Mouse (Mus musculus): ENCODE results near the gene Sgk1. TPM values are rescaled to one million over a fixed set of nuclear protein-coding genes. Genes with fewer than 3 reads are reported as not detected.
A peak's percentile ranks its signal among the peaks of the same experiment; 100 is the strongest.

Gene Sgk1
- polyA plus RNA-seq, 1 experiment from 2014 or later: 44.4 TPM

GRCm38 (mm10) chr10:21855338-21855737 is 26.6 kb upstream of the Sgk1 start:
- 89% methylated on average over 7 of the region's 7 CpGs for WGBS
- no peak overlapping the region for H3K4me2 ChIP-seq (ENCODE audit: low read length)
- no peaks in the 10 kb centered on the region for H3K36me3 ChIP-seq (ENCODE audit: control insufficient read depth, insufficient read depth, low read length)
- no peaks in the 10 kb centered on the region for H3K4me1 ChIP-seq (ENCODE audit: control insufficient read depth, insufficient read depth, low read depth, low read length)
- no peak for ATAC-seq
- H3K4me3 ChIP-seq (ENCODE audit: low read length): no peak overlapping the region
- H3K9ac ChIP-seq (ENCODE audit: low read depth, low read length): no peak overlapping the region
- H3K27me3 ChIP-seq (replicated peaks; ENCODE audit: control insufficient read depth, insufficient read depth, low read length): no peaks in the 10 kb centered on the region
- H3K9me3 ChIP-seq (ENCODE audit: control insufficient read depth, low read length): no peaks in the 10 kb centered on the region
- H3K27ac ChIP-seq (ENCODE audit: low read depth, low read length): no peak overlapping the region

DNA sequence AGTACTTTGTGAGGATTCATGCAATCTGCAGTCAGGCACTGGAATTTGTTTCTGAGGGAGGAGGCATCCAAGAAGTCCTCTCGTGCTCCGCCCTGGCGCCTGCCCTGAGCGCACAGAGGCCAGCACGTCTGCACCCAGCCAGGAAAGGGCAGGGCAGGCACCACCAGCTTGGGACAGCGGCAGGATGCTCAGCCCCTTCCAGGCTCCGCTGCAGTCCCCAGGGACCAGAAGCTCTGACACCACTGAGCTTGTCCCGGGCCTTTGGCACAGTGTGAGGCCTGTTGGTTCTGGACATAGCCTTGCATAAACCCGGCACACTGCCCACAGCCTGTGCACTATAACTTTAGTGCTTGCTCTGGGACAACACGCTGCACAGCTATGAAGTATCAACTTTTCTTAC is 24.3 kb upstream of the Sgk1 start:
- Histone ChIP-seq H3K27me3 (replicated peaks; ENCODE audit: control insufficient read depth, insufficient read depth, low read length) (no peaks in the 10 kb centered on the region), H3K27ac (ENCODE audit: low read depth, low read length) (no peak overlapping the region), H3K4me2 (ENCODE audit: low read length) (no peak overlapping the region), H3K9me3 (ENCODE audit: control insufficient read depth, low read length) (no peaks in the 10 kb centered on the region), H3K4me1 (ENCODE audit: control insufficient read depth, insufficient read depth, low read depth, low read length) (no peaks in the 10 kb centered on the region), H3K4me3 (ENCODE audit: low read length) (no peak overlapping the region), H3K9ac (ENCODE audit: low read depth, low read length) (no peak overlapping the region), H3K36me3 (ENCODE audit: control insufficient read depth, insufficient read depth, low read length) (no peaks in the 10 kb centered on the region)
- ATAC-seq: no peak
- 69% methylated on average over 10 of the region's 10 CpGs for WGBS

DNA sequence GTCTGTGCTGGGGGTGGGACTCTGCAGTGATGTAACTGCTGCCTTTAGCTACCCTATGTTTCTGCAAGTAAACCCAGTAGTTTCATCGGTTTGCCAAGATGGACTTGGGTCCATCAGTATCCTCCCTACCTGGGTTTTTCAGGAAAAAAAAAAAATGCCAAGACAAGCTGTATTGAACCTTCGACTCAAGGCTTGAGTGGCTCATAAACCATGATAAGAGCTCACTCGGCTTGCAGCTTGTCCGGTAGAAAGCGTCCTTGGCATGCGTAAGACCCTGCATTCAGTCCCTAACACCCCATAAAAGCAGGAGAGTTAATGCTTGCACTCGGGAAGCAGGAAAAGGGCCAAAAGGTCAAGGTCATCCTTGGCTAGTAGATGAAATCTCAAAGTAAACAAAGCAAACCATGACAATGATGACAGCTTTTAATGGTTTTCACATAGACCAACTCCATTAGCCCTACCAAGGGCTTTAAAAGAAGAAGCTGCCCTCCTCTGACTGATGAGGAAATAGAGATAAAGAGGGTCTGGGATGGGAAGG is 23.5 kb upstream of the Sgk1 start:
- no peaks in the 10 kb centered on the region for H3K27me3 ChIP-seq (replicated peaks; ENCODE audit: control insufficient read depth, insufficient read depth, low read length)
- H3K36me3 ChIP-seq (ENCODE audit: control insufficient read depth, insufficient read depth, low read length): no peaks in the 10 kb centered on the region
- H3K9ac ChIP-seq (ENCODE audit: low read depth, low read length): no peak overlapping the region
- 82% methylated on average over 7 of the region's 7 CpGs for WGBS
- ATAC-seq: no peak
- H3K9me3 ChIP-seq (ENCODE audit: control insufficient read depth, low read length): no peaks in the 10 kb centered on the region
- no peak overlapping the region for H3K27ac ChIP-seq (ENCODE audit: low read depth, low read length)
- H3K4me3 ChIP-seq (ENCODE audit: low read length): no peak overlapping the region
- H3K4me2 ChIP-seq (ENCODE audit: low read length): no peak overlapping the region
- no peaks in the 10 kb centered on the region for H3K4me1 ChIP-seq (ENCODE audit: control insufficient read depth, insufficient read depth, low read depth, low read length)

GRCm38 (mm10) chr10:21866504-21866903 is 15.5 kb upstream of the Sgk1 start:
- H3K9me3 ChIP-seq (ENCODE audit: control insufficient read depth, low read length): no peaks in the 10 kb centered on the region
- no peaks in the 10 kb centered on the region for H3K4me1 ChIP-seq (ENCODE audit: control insufficient read depth, insufficient read depth, low read depth, low read length)
- no peak overlapping the region for H3K27ac ChIP-seq (ENCODE audit: low read depth, low read length)
- H3K27me3 ChIP-seq (replicated peaks; ENCODE audit: control insufficient read depth, insufficient read depth, low read length): no peaks in the 10 kb centered on the region
- no peak overlapping the region for H3K4me2 ChIP-seq (ENCODE audit: low read length)
- no peaks in the 10 kb centered on the region for H3K36me3 ChIP-seq (ENCODE audit: control insufficient read depth, insufficient read depth, low read length)
- no peak overlapping the region for H3K4me3 ChIP-seq (ENCODE audit: low read length)
- 42% methylated on average over 4 of the region's 4 CpGs for WGBS
- no peak for ATAC-seq
- no peak overlapping the region for H3K9ac ChIP-seq (ENCODE audit: low read depth, low read length)

DNA sequence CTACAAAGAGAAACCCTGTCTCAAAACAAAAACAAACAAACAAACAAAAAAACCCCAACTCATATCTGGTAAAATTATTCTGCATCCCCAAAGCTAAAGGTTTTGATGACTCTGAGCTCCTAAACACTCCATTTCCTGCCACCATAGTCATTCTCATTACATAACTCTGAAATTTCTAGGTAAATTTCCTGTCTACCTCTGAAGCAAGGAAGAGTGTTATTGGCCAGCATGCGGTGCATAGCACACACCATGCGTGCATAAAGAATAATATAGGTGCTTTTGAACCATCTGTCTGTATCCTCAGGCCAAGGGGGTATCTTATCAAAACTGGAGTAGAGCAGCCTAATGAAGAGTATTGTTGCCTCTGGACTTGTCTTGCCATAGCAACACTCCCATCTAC is 13.8 kb upstream of the Sgk1 start:
- no peak overlapping the region for H3K4me2 ChIP-seq (ENCODE audit: low read length)
- no peaks in the 10 kb centered on the region for H3K27me3 ChIP-seq (replicated peaks; ENCODE audit: control insufficient read depth, insufficient read depth, low read length)
- no peak overlapping the region for H3K4me3 ChIP-seq (ENCODE audit: low read length)
- H3K9me3 ChIP-seq (ENCODE audit: control insufficient read depth, low read length): no peaks in the 10 kb centered on the region
- 85% methylated on average over 2 of the region's 2 CpGs for WGBS
- no peaks in the 10 kb centered on the region for H3K4me1 ChIP-seq (ENCODE audit: control insufficient read depth, insufficient read depth, low read depth, low read length)
- H3K36me3 ChIP-seq (ENCODE audit: control insufficient read depth, insufficient read depth, low read length): no peaks in the 10 kb centered on the region
- no peak overlapping the region for H3K27ac ChIP-seq (ENCODE audit: low read depth, low read length)
- H3K9ac ChIP-seq (ENCODE audit: low read depth, low read length): no peak overlapping the region
- no peak for ATAC-seq

DNA sequence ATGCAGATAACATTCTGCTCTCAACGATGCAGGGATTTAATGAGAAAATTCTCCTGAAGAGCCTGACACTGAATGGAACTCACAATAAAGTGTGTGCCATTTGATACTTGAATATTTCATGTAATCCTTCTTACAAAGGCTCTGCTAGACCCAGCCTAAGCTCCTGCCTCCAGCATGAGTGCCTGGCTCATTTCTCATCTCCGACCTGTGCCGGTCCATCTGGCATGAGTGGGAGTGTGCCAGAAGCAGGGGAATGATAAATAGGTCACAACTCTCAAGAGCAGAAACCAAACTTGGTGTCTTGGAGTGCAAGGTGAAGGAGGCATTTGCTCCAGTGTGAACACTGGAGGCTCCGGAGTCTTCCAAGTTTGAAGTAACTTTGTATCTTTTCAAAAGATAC is 13.4 kb upstream of the Sgk1 start:
- Histone ChIP-seq H3K9me3 (ENCODE audit: control insufficient read depth, low read length) (no peaks in the 10 kb centered on the region), H3K36me3 (ENCODE audit: control insufficient read depth, insufficient read depth, low read length) (no peaks in the 10 kb centered on the region), H3K27ac (ENCODE audit: low read depth, low read length) (no peak overlapping the region), H3K4me2 (ENCODE audit: low read length) (no peak overlapping the region), H3K4me3 (ENCODE audit: low read length) (no peak overlapping the region), H3K4me1 (ENCODE audit: control insufficient read depth, insufficient read depth, low read depth, low read length) (no peaks in the 10 kb centered on the region), H3K9ac (ENCODE audit: low read depth, low read length) (no peak overlapping the region), H3K27me3 (replicated peaks; ENCODE audit: control insufficient read depth, insufficient read depth, low read length) (no peaks in the 10 kb centered on the region)
- WGBS: 68% methylated on average over 4 of the region's 4 CpGs
- 0 out of 2 replicates have a peak, but pooled peaks have one; percentile 52 for ATAC-seq

DNA sequence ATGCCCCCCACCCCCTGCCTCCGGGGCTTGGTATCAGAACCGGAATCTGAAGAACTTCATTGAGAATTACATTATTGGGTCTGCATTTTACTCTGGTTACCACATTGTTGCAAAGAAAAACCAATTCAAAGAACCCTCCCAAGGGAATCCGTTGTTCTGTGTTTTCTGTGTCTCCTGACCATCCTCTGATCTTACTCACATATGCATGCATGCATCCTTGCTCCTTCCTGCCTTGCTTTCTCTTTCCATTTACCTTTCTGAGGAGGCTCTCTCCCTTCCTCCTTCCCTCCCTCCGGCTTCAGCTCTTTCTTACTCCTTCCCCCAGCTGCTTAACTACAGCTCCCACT is 174 bp upstream of the Sgk1 start:
- H3K9ac ChIP-seq (ENCODE audit: low read depth, low read length): peak overlapping the region; percentile 75
- no peaks in the 10 kb centered on the region for H3K9me3 ChIP-seq (ENCODE audit: control insufficient read depth, low read length)
- H3K27ac ChIP-seq (ENCODE audit: low read depth, low read length): peak overlapping the region; percentile 92
- no peaks in the 10 kb centered on the region for H3K27me3 ChIP-seq (replicated peaks; ENCODE audit: control insufficient read depth, insufficient read depth, low read length)
- no peak for ATAC-seq
- peak overlapping the region; percentile 55 for H3K4me2 ChIP-seq (ENCODE audit: low read length)
- WGBS: 25% methylated on average over 4 of the region's 4 CpGs
- no peaks in the 10 kb centered on the region for H3K36me3 ChIP-seq (ENCODE audit: control insufficient read depth, insufficient read depth, low read length)
- peak overlapping the region; percentile 52 for H3K4me3 ChIP-seq (ENCODE audit: low read length)
- H3K4me1 ChIP-seq (ENCODE audit: control insufficient read depth, insufficient read depth, low read depth, low read length): peaks cover 11% of the 10 kb centered on the region; the same call in 1 of the 2 replicates

GRCm38 (mm10) chr10:21883587-21883986 is 1.6 kb downstream of the Sgk1 start:
- no peaks in the 10 kb centered on the region for H3K36me3 ChIP-seq (ENCODE audit: control insufficient read depth, insufficient read depth, low read length)
- peaks cover 11% of the 10 kb centered on the region; the same call in 1 of the 2 replicates for H3K4me1 ChIP-seq (ENCODE audit: control insufficient read depth, insufficient read depth, low read depth, low read length)
- peak overlapping the region; percentile 55 for H3K4me2 ChIP-seq (ENCODE audit: low read length)
- peak overlapping the region; percentile 75 for H3K9ac ChIP-seq (ENCODE audit: low read depth, low read length)
- H3K9me3 ChIP-seq (ENCODE audit: control insufficient read depth, low read length): no peaks in the 10 kb centered on the region
- peak overlapping the region; percentile 52 for H3K4me3 ChIP-seq (ENCODE audit: low read length)
- peak; percentile 31 for ATAC-seq
- WGBS: 3% methylated on average over 12 of the region's 12 CpGs
- no peaks in the 10 kb centered on the region for H3K27me3 ChIP-seq (replicated peaks; ENCODE audit: control insufficient read depth, insufficient read depth, low read length)
- peak overlapping the region; percentile 92 for H3K27ac ChIP-seq (ENCODE audit: low read depth, low read length)

DNA sequence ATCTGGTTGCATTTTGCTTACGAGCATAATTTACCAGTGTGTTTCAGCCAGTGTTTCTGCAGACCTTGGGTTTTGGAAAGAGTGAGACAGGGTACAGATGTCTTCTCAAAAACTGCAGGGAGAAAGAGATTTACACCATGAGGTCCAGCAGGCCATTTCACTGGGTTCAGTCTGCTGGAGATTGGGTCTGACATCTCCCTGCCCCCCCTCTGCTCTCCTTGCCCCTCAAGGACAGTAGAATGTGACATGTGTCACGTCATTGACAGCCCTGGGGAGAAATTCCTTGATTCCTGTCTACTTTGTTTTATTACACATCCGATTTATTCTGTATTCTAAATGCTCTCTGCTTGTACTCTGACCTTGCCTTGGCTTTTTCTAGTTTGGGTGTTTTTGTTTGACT is 2.5 kb downstream of the Sgk1 start:
- H3K27ac ChIP-seq (ENCODE audit: low read depth, low read length): 0 out of 2 replicates have a peak overlapping the region, but pooled peaks have one; percentile 15
- H3K4me2 ChIP-seq (ENCODE audit: low read length): peak overlapping the region; percentile 55
- H3K4me3 ChIP-seq (ENCODE audit: low read length): peak overlapping the region; percentile 52
- H3K9ac ChIP-seq (ENCODE audit: low read depth, low read length): peak overlapping the region; percentile 45; the same call in 1 of the 2 replicates
- peaks cover 11% of the 10 kb centered on the region; the same call in 1 of the 2 replicates for H3K4me1 ChIP-seq (ENCODE audit: control insufficient read depth, insufficient read depth, low read depth, low read length)
- ATAC-seq: no peak
- H3K27me3 ChIP-seq (replicated peaks; ENCODE audit: control insufficient read depth, insufficient read depth, low read length): no peaks in the 10 kb centered on the region
- no peaks in the 10 kb centered on the region for H3K9me3 ChIP-seq (ENCODE audit: control insufficient read depth, low read length)
- 45% methylated on average over 3 of the region's 3 CpGs for WGBS
- H3K36me3 ChIP-seq (ENCODE audit: control insufficient read depth, insufficient read depth, low read length): no peaks in the 10 kb centered on the region
